Mouse (Mus musculus) fibroblast of lung, adult 2 months (primary cell): ENCODE measurements at regions not wholly inside any gene's neighbourhood (a gene's known extent, or its start where the extent isn't known, plus 50 kb on each side); places are given as distances from the start of the nearest gene placed in this dataset.

Experiments
- DNase-seq: peaks from one replicate; pipeline ENCODE4 v3.0.0-alpha.2; 2011; ENCODE audit warnings: low read depth

GRCm38 (mm10) chr16:24092616-24093525 is 104.2 kb upstream of the Bcl6 start:
- DNase-seq, result no peak

GRCm38 (mm10) chr16:24092136-24092535 is 103.5 kb upstream of the Bcl6 start:
- DNase-seq, result no peak

- no peak for DNase-seq
These were observed 102.3 kb upstream of the Bcl6 start for GRCm38 (mm10) chr16:24090981-24091380.

- no peak for DNase-seq
These were observed 101.4 kb upstream of the Bcl6 start for GRCm38 (mm10) chr16:24089840-24090762.

GRCm38 (mm10) chr16:24083966-24084365 is 95.3 kb upstream of the Bcl6 start:
- no peak for DNase-seq

- no peak for DNase-seq
These were observed 91.8 kb upstream of the Bcl6 start for GRCm38 (mm10) chr16:24080471-24080870.

GRCm38 (mm10) chr16:24078622-24079021 is 90.0 kb upstream of the Bcl6 start:
- no peak for DNase-seq

GRCm38 (mm10) chr16:24077428-24077827 is 88.8 kb upstream of the Bcl6 start:
- no peak for DNase-seq

- DNase-seq, result no peak
These were observed 88.1 kb upstream of the Bcl6 start for GRCm38 (mm10) chr16:24076799-24077136.

GRCm38 (mm10) chr16:24076109-24076798 is 87.6 kb upstream of the Bcl6 start:
- no peak for DNase-seq

GRCm38 (mm10) chr16:24073613-24074244 is 85.1 kb upstream of the Bcl6 start:
- no peak for DNase-seq

- DNase-seq, result no peak
These were observed 84.4 kb upstream of the Bcl6 start for GRCm38 (mm10) chr16:24073065-24073464.

- no peak for DNase-seq
These were observed 80.8 kb upstream of the Bcl6 start for GRCm38 (mm10) chr16:24069411-24069810.

GRCm38 (mm10) chr16:24068250-24068813 is 79.7 kb upstream of the Bcl6 start:
- DNase-seq, result no peak

- no peak for DNase-seq
These were observed 73.7 kb upstream of the Bcl6 start for GRCm38 (mm10) chr16:24062314-24062713.

GRCm38 (mm10) chr16:24061496-24061895 is 72.8 kb upstream of the Bcl6 start:
- DNase-seq, result no peak

- no peak for DNase-seq
These were observed 70.5 kb upstream of the Bcl6 start for GRCm38 (mm10) chr16:24059090-24059600.

- DNase-seq, result no peak
These were observed 68.4 kb upstream of the Bcl6 start for GRCm38 (mm10) chr16:24056885-24057531.

- no peak for DNase-seq
These were observed 67.7 kb upstream of the Bcl6 start for GRCm38 (mm10) chr16:24056123-24056884.

- DNase-seq, result no peak
These were observed 65.6 kb upstream of the Bcl6 start for GRCm38 (mm10) chr16:24054293-24054692.
